Mouse (Mus musculus) cerebellum, adult 9-11 months (tissue): ENCODE results near the gene Ttbk1.

ENCODE experiments used
- DNase-seq: peaks from one replicate; pipeline ENCODE4 v3.0.0; 2022

Gene Ttbk1

GRCm38 (mm10) chr17:46393012-46393411 is 94.5 kb downstream of the Ttbk1 start:
- DNase-seq = no peak
